In the genomic region with DNA sequence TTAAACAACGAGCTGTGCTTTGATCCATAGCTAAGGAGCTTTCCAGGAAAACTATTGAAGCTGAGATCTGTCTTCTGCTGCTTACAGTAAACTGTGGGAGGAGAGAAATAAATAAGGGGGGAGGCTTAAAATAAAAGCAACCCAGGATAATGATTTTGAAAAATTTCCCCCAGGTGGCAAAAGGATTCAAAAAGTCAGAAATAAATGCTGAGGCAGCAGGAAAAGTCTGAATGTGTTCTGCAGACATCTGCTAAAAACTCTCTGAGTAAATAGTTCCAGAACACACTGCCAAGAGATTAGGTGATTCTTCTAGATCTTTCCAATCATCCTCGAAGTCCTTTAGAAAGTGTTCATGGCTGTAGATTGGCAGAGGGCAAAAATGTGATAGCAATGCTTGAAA, we compare ENCODE assay signal across 16 mouse cellular contexts.
"Had no signal": no experiment of that assay in that cellular context is flagged by ENCODE, and none has a peak within 500 bp of the region (broad histone marks: within the 10 kb centered on the region; RNA-seq: fewer than 3 reads in every experiment).

No protein-coding gene starts in this region.

- H3K36me3 ChIP-seq: neural tube, embryonic 13.5 days; neural tube, embryonic 15.5 days; stomach, embryonic 15.5 days had no signal

- H3K9me3 ChIP-seq: neural tube, embryonic 13.5 days; neural tube, embryonic 15.5 days; stomach, embryonic 15.5 days had no signal

- H3K9ac ChIP-seq: neural tube, embryonic 13.5 days; neural tube, embryonic 15.5 days; stomach, embryonic 15.5 days had no signal

- H3K27ac ChIP-seq: neural tube, embryonic 13.5 days; neural tube, embryonic 15.5 days; stomach, embryonic 15.5 days; stomach, postnatal 0 days had no signal

- H3K4me1 ChIP-seq: neural tube, embryonic 13.5 days; neural tube, embryonic 15.5 days; stomach, embryonic 15.5 days had no signal

- H3K27me3 ChIP-seq: neural tube, embryonic 13.5 days; neural tube, embryonic 15.5 days; stomach, embryonic 15.5 days had no signal

- H3K4me3 ChIP-seq: neural tube, embryonic 13.5 days; neural tube, embryonic 15.5 days; stomach, embryonic 15.5 days had no signal

- DNase-seq: retina, postnatal 1 day; right cerebral cortex, adult 18-20 months; right cerebral cortex, postnatal 14 days; right cerebral cortex, postnatal 25 days; right cerebral cortex, postnatal 4 days; spleen, adult 18-20 months; thymus, adult 18-20 months; thymus, adult 2 months; thymus, postnatal 14 days; thymus, postnatal 25 days; thymus, postnatal 36 days; thymus, postnatal 4 days had no signal

- H3K4me2 ChIP-seq: neural tube, embryonic 13.5 days; neural tube, embryonic 15.5 days; stomach, embryonic 15.5 days had no signal
